Mouse (Mus musculus) heart, embryonic 13.5 days (tissue): Measurements from ENCODE around the gene Ccser1. TPM values are rescaled to one million over a fixed set of nuclear protein-coding genes. Genes with fewer than 3 reads are reported as not detected.
"Not testable (repeated sequence)": the region's sequence is repeated elsewhere in the genome, so short reads cannot be mapped to it uniquely, and the experiment has no call there.

Experiments
- ATAC-seq: fragments of 200-750 bp; cut with Nextera tagmentation; 2 replicates; pipeline ENCODE4 v1.8.0; 2017; ENCODE audit warnings: moderate TSS enrichment; ENCODE audit not compliant: insufficient number of reproducible peaks, low FRiP score, low TSS enrichment; ENCODE audit errors: extremely low read depth
- H3K27ac ChIP-seq: fragments of 300-500 bp; sonication (generic); replicated peaks from 2 replicates; pipeline ENCODE4 v1.5.1; 2015; ENCODE audit warnings: moderate library complexity, mild to moderate bottlenecking, inconsistent platforms
- H3K27me3 ChIP-seq: fragments of 300-500 bp; sonication (generic); replicated peaks from 2 replicates; pipeline ENCODE4 v1.6.1; 2015; ENCODE audit warnings: mild to moderate bottlenecking, inconsistent platforms
- H3K36me3 ChIP-seq: fragments of 300-500 bp; sonication (generic); 2 replicates; pipeline ENCODE4 v1.6.1; 2015; ENCODE audit warnings: mild to moderate bottlenecking, inconsistent platforms
- H3K4me1 ChIP-seq: fragments of 300-500 bp; sonication (generic); 2 replicates; pipeline ENCODE4 v1.6.1; 2015; ENCODE audit warnings: inconsistent platforms
- H3K4me2 ChIP-seq: fragments of 300-500 bp; sonication (generic); 2 replicates; pipeline ENCODE4 v1.6.1; 2015; ENCODE audit warnings: inconsistent platforms, mild to moderate bottlenecking, moderate library complexity
- H3K4me3 ChIP-seq: fragments of 300-500 bp; sonication (generic); 2 replicates; pipeline ENCODE4 v1.5.1; 2015; ENCODE audit warnings: moderate library complexity, mild to moderate bottlenecking, inconsistent platforms
- H3K9ac ChIP-seq: fragments of 300-500 bp; sonication (generic); 2 replicates; pipeline ENCODE4 v1.6.1; 2015; ENCODE audit warnings: inconsistent platforms, mild to moderate bottlenecking, moderate library complexity
- H3K9me3 ChIP-seq: fragments of 300-500 bp; sonication (generic); 2 replicates; pipeline ENCODE4 v1.6.1; 2016; ENCODE audit warnings: inconsistent platforms
- WGBS: fragments of 180-500 bp; shearing (Covaris S2); methylation state at CpG from one replicate; pipeline ENCODE4 v1.1.7; 2015; ENCODE audit warnings: mixed read lengths; 5-methylcytosine and 5-hydroxymethylcytosine counted together
- polyA plus RNA-seq: library from polyadenylated mRNA; unstranded; fragments of >200 nt; fragmentation: Nextera tagmentation; extraction: Ambion mirVana; gene quantifications from 2 replicates; pipeline ENCODE4 v1.2.1, GENCODE M21; 2015

The Ccser1 gene
- polyA plus RNA-seq, 1 experiment from 2014 or later, result 1.2 TPM

DNA sequence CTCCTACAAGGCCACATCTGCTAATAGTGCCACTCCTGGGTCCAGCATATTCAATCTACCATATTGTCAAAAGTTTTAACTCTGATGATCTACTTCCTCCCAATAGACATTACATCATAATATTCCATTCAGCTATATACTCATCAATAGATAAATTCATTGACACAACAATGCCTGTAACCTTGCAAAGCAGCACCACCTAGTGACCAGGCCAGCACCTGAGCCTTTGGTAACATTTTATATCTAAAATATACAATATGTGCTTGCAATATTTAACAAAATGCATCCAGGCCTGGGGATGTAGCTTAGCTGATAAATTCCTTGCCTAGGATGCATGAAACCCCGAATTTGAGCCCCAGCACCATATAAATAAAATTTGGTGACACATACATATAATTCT, 722.6 kb downstream of the Ccser1 start:
- Histone ChIP-seq H3K36me3 (no peaks in the 10 kb centered on the region), H3K9me3 (no peaks in the 10 kb centered on the region), H3K4me1 (no peaks in the 10 kb centered on the region), H3K27ac (no peak overlapping the region), H3K4me3 (no peak overlapping the region), H3K9ac (no peak overlapping the region), H3K27me3 (no peaks in the 10 kb centered on the region), H3K4me2 (no peak overlapping the region)
- WGBS, result 8% methylated on average over 1 of the region's 1 CpGs
- ATAC-seq, result no peak

DNA sequence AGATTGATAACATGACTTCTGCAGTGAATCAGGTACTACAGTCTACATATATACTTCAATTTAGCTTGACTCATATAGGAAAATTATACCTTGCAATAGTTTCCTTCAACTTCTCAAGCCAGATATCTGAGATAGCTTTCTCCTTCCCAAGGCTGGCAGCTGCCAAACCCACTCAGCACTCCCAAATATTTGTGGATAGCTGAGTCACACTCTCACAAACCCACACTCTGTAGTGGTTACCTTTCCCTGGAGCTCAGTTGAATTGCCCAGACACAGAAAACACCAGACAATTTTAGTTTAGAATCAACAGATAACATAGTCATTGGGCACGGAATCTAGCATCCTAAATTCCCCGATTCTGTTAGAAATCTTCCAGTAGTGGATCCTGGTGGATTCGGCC, 732.8 kb downstream of the Ccser1 start:
- Histone ChIP-seq H3K9ac (no peak overlapping the region), H3K36me3 (no peaks in the 10 kb centered on the region), H3K4me2 (no peak overlapping the region), H3K4me1 (no peaks in the 10 kb centered on the region), H3K27ac (no peak overlapping the region), H3K4me3 (no peak overlapping the region), H3K9me3 (no peaks in the 10 kb centered on the region), H3K27me3 (no peaks in the 10 kb centered on the region)
- WGBS, result 81% methylated on average over 3 of the region's 3 CpGs
- ATAC-seq, result no peak

DNA sequence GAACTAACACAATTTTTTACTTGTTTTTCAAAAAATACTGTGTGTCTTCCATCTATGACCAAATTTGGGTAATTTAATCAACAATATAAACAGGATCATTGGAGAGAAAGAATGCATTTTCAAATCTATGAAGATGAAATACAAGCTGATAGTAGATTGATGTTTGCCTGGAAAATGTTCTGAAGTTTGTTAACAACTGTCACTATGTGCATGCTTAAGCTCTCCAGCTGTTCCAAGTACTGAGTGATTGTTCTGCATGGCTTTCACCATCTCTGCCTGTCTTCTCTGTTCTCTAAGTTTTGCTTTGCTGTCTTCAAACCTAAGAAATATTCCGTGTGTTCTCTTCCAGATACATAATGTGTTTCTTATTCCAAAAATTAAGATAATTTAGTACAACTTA, 751.5 kb downstream of the Ccser1 start:
- no peak overlapping the region for H3K4me3 ChIP-seq
- H3K4me1 ChIP-seq, result no peaks in the 10 kb centered on the region
- no peak for ATAC-seq
- no peaks in the 10 kb centered on the region for H3K36me3 ChIP-seq
- H3K27ac ChIP-seq, result no peak overlapping the region
- 52% methylated on average over 1 of the region's 1 CpGs for WGBS
- H3K9ac ChIP-seq, result no peak overlapping the region
- H3K27me3 ChIP-seq, result no peaks in the 10 kb centered on the region
- H3K4me2 ChIP-seq, result no peak overlapping the region
- no peaks in the 10 kb centered on the region for H3K9me3 ChIP-seq

DNA sequence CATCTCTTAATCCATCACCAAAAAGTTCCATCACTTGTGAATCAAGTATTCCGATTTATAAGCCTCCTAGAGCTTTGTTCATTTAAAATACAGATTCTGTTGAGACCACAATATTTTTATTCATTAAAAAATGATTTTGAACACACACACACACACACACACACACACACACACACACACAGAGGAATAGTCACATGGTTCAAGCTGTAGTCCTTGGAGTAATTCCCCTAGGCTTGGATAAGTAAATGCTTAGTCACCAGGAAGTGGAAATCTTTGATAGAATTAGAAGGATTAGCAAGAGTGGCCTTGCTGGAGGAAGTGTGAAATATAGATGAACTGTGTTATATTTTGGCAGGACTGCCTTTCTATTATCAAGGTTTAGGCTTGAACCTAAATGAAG, 756.5 kb downstream of the Ccser1 start:
- WGBS, result 81% methylated on average over 1 of the region's 1 CpGs
- H3K9ac ChIP-seq, result no peak overlapping the region

DNA sequence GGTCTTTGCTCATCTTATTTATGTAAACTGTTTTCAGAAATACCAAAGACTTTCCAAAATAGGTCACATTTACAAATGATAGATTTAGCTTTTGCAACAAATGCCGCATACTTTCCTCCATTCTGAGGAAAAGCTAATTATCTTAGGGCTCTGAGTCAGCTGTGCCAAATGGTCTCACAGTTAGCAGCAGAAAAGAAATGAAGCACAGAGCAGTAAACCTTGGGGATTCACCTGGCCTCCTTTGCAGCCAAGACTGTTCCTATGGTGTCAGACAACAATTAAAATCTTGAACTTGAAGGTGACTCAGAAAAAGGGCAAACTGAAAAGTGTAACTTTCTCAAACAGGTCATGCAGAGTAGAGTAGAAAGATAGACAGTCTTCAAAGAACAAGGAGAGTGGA, 759.1 kb downstream of the Ccser1 start:
- Histone ChIP-seq H3K4me3 (no peak overlapping the region), H3K36me3 (no peaks in the 10 kb centered on the region), H3K4me1 (no peaks in the 10 kb centered on the region), H3K27me3 (no peaks in the 10 kb centered on the region), H3K9ac (no peak overlapping the region), H3K27ac (no peak overlapping the region), H3K4me2 (no peak overlapping the region), H3K9me3 (no peaks in the 10 kb centered on the region)
- ATAC-seq, result no peak
- WGBS, result 76% methylated on average over 1 of the region's 1 CpGs

More for the DNA sequence above, 756.5 kb downstream of the Ccser1 start:
- Histone ChIP-seq H3K4me3 (no peak overlapping the region), H3K27ac (no peak overlapping the region), H3K4me2 (no peak overlapping the region), H3K27me3 (no peaks in the 10 kb centered on the region), H3K9me3 (no peaks in the 10 kb centered on the region), H3K4me1 (no peaks in the 10 kb centered on the region), H3K36me3 (no peaks in the 10 kb centered on the region)
- no peak for ATAC-seq

DNA sequence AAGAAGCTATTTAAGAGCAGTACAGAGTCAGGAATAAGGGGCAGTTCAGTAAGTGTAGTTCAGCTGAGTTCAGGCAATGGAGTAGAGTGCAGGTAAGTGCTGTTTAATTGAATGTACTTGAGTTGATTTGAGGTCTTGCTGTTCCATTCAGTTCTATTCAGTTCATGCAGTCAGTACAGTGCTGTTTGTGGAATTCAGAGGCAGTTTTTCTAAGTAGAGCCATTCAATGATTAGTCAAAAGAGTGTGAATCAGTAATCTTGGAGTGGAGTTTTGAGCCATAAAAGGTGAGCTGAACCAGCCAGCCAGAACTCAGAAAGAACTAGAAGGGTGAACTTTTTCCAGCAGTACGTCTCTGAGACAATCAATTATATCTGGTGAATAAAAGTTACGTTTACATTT, 773.6 kb downstream of the Ccser1 start:
- WGBS, result 74% methylated on average over 2 of the region's 2 CpGs
- ATAC-seq, result no peak
- no peak overlapping the region for H3K4me2 ChIP-seq

DNA sequence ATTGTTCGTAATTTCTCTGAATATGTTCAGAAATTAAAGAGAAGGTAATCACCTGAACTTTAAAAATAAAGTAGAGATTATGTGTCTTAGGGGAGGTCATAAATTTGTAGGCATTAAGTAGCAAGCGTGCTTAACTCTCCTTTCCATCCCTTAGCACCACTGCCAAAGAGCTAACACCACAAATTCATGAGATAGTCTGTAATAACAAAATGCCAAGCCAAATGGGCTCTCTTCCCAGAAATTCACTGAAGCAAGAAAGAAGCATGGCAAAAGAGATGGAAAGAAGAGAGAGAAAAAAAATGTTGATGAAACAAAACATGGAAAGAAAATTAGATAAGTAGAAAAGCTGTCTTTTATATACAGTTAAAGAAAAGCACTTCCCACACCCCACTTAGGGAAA, 796.8 kb downstream of the Ccser1 start:
- Histone ChIP-seq H3K9me3 (no peaks in the 10 kb centered on the region), H3K4me2 (no peak overlapping the region), H3K4me3 (no peak overlapping the region), H3K27ac (no peak overlapping the region), H3K27me3 (no peaks in the 10 kb centered on the region), H3K9ac (no peak overlapping the region), H3K4me1 (no peaks in the 10 kb centered on the region), H3K36me3 (no peaks in the 10 kb centered on the region)
- 63% methylated on average over 2 of the region's 2 CpGs for WGBS
- no peak for ATAC-seq

More for the DNA sequence above, 773.6 kb downstream of the Ccser1 start:
- Histone ChIP-seq H3K9me3 (no peaks in the 10 kb centered on the region), H3K36me3 (no peaks in the 10 kb centered on the region), H3K4me1 (no peaks in the 10 kb centered on the region), H3K9ac (no peak overlapping the region), H3K27ac (no peak overlapping the region), H3K4me3 (no peak overlapping the region), H3K27me3 (no peaks in the 10 kb centered on the region)

DNA sequence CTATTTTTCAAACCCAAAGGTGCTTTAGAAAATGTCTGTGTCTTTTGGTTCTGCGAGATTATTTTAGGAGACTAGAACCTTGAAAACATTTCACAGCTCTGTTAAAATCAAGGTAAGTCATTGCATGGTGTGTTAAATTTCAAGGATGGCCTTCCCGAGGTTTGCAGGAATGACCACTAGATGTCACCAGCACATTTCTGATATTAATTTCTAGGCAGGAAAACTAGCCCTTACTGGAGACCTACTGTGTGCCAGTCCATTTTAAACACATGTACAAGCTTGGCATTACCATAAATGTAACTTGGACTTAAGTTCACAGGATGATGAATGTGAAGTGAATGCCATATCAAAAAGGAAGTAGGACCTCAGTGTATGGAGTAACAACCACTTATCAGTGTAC, 798.3 kb downstream of the Ccser1 start:
- Histone ChIP-seq H3K27me3 (no peaks in the 10 kb centered on the region), H3K9ac (no peak overlapping the region), H3K9me3 (no peaks in the 10 kb centered on the region), H3K4me1 (no peaks in the 10 kb centered on the region), H3K36me3 (no peaks in the 10 kb centered on the region), H3K27ac (no peak overlapping the region), H3K4me3 (no peak overlapping the region), H3K4me2 (no peak overlapping the region)
- no peak for ATAC-seq
- 15% methylated on average over 2 of the region's 2 CpGs for WGBS

DNA sequence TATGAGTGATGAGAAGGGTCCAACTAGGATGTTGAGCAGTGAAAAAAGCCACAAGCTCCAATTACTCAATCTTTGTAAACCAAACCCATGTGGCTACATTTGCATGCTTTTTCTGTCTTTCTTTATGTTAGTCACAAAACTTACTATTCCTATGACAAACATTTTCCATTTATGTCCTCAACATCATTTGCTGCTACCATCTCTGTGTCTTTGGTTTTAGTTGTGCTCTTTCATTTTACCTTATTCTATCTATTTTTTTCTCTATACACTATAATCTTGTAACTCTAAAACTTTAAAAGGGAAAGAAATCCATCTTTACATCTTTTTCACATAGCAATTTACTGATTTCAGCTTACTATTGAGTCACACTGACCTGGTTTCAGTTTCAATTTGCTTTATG, 834.2 kb downstream of the Ccser1 start:
- H3K36me3 ChIP-seq, result no peaks in the 10 kb centered on the region
- no peaks in the 10 kb centered on the region for H3K4me1 ChIP-seq
- no peak overlapping the region for H3K4me2 ChIP-seq
- H3K27me3 ChIP-seq, result no peaks in the 10 kb centered on the region
- no peak overlapping the region for H3K9ac ChIP-seq
- no peaks in the 10 kb centered on the region for H3K9me3 ChIP-seq
- no peak overlapping the region for H3K27ac ChIP-seq
- ATAC-seq, result no peak
- no peak overlapping the region for H3K4me3 ChIP-seq

DNA sequence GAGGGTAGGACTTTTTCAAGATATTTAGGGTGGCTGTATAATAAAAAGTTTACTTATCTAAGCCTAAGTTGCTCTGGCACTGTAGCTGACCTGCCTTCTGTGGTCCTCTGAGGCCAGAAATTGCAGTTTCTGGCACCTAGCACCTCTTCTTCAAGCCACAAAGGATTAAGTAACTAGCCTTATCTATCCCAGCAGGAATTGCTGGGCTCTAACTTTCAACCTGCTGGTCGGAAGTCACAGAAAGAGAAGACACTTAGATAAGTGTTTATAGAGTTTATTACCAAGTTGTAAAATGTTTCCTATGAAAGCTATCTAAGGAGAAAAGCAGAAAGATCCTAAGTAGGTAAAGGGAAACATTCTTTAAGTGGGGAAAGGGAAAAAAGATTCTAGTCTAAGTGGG, 864.3 kb downstream of the Ccser1 start:
- H3K9me3 ChIP-seq, result no peaks in the 10 kb centered on the region
- no peaks in the 10 kb centered on the region for H3K36me3 ChIP-seq
- no peaks in the 10 kb centered on the region for H3K4me1 ChIP-seq
- ATAC-seq, result no peak
- H3K9ac ChIP-seq, result no peak overlapping the region
- no peak overlapping the region for H3K4me2 ChIP-seq
- no peaks in the 10 kb centered on the region for H3K27me3 ChIP-seq
- no peak overlapping the region for H3K27ac ChIP-seq
- 43% methylated on average over 1 of the region's 1 CpGs for WGBS
- no peak overlapping the region for H3K4me3 ChIP-seq

DNA sequence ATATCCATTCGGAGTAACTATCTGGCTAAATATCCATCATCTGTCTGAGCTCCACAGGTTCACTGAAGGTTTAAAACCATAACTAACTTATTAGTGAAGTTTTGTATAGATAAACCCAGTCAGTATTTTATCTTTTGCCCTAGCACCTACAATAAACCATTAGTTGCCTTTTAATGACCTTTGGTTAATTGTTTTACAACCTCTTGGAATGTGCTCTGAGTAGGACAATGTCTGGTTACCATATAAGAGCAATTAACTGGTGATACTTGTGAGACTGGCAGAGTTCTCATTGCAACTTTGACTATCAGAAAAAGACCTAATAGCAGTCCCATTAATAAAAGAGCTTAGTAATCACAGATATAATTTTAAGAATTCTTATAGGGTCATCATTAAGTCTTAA, 864.9 kb downstream of the Ccser1 start:
- 64% methylated on average over 1 of the region's 1 CpGs for WGBS
- H3K9me3 ChIP-seq, H3K4me1 ChIP-seq, ATAC-seq, H3K9ac ChIP-seq, H3K4me2 ChIP-seq, H3K27me3 ChIP-seq, H3K4me3 ChIP-seq, H3K36me3 ChIP-seq, H3K27ac ChIP-seq: not testable (repeated sequence)

DNA sequence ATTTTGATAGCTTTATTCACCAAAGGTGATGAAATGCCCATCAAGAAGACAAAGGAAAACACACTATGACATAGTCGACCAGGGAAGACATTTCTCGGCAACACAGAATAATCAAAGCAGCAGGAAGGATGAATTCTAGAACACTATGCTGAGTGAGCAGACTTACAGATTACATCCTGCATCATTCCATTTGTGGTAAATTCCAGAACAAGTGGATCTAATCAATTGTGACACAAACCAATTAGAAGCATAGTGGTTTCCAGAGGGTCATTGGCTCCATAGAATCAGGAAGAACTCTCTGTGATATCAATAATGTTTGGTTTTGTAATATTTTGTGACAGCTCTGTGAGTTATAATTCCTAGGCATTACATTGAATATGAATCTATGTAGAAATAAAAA, 875.2 kb downstream of the Ccser1 start:
- H3K27ac ChIP-seq, result no peak overlapping the region
- no peaks in the 10 kb centered on the region for H3K4me1 ChIP-seq
- whole genome bisulfite sequencing, result 72% methylated on average over 2 of the region's 2 CpGs
- no peak overlapping the region for H3K9ac ChIP-seq
- H3K36me3 ChIP-seq, result no peaks in the 10 kb centered on the region
- ATAC-seq, result no peak
- H3K4me3 ChIP-seq, result no peak overlapping the region
- no peaks in the 10 kb centered on the region for H3K27me3 ChIP-seq
- no peaks in the 10 kb centered on the region for H3K9me3 ChIP-seq
- no peak overlapping the region for H3K4me2 ChIP-seq
